Mouse (Mus musculus) hindbrain, embryonic 13.5 days (tissue): Measurements from ENCODE around the gene Atp6v1e2. TPM values are rescaled to one million over a fixed set of nuclear protein-coding genes. Genes with fewer than 3 reads are reported as not detected.
A peak's percentile ranks its signal among the peaks of the same experiment; 100 is the strongest.

Source experiments
- ATAC-seq: fragments of 200-750 bp; cut with Nextera tagmentation; 2 replicates; pipeline ENCODE4 v1.8.0; 2017; ENCODE audit warnings: moderate TSS enrichment; ENCODE audit not compliant: low FRiP score
- H3K27ac ChIP-seq: fragments of 300-500 bp; sonication (generic); 2 replicates; pipeline ENCODE4 v1.5.1; 2015; ENCODE audit warnings: inconsistent platforms, mild to moderate bottlenecking, moderate library complexity
- H3K27me3 ChIP-seq: fragments of 300-500 bp; sonication (generic); 2 replicates; pipeline ENCODE4 v1.6.1; 2015; ENCODE audit warnings: mild to moderate bottlenecking, inconsistent platforms
- H3K36me3 ChIP-seq: fragments of 300-500 bp; sonication (generic); 2 replicates; pipeline ENCODE4 v1.6.1; 2015; ENCODE audit warnings: mild to moderate bottlenecking, inconsistent platforms
- H3K4me1 ChIP-seq: fragments of 300-500 bp; sonication (generic); replicated peaks from 2 replicates; pipeline ENCODE4 v1.6.1; 2015; ENCODE audit warnings: inconsistent platforms
- H3K4me2 ChIP-seq: fragments of 300-500 bp; sonication (generic); 2 replicates; pipeline ENCODE4 v1.6.1; 2015; ENCODE audit warnings: inconsistent platforms, mild to moderate bottlenecking, moderate library complexity
- H3K4me3 ChIP-seq: fragments of 300-500 bp; sonication (generic); 2 replicates; pipeline ENCODE4 v1.5.1; 2015; ENCODE audit warnings: mild to moderate bottlenecking, inconsistent platforms
- H3K9ac ChIP-seq: fragments of 300-500 bp; sonication (generic); 2 replicates; pipeline ENCODE4 v1.6.1; 2015; ENCODE audit warnings: mild to moderate bottlenecking, inconsistent platforms
- H3K9me3 ChIP-seq: fragments of 300-500 bp; sonication (generic); 2 replicates; pipeline ENCODE4 v1.6.1; 2016; ENCODE audit warnings: inconsistent platforms
- WGBS: fragments of 180-500 bp; shearing (Covaris S2); methylation state at CpG from one replicate; pipeline ENCODE4 v1.1.7; 2015; 5-methylcytosine and 5-hydroxymethylcytosine counted together
- polyA plus RNA-seq: library from polyadenylated mRNA; unstranded; fragments of >200 nt; fragmentation: Nextera tagmentation; extraction: Ambion mirVana; gene quantifications from 2 replicates; pipeline ENCODE4 v1.2.1, GENCODE M21; 2015

Atp6v1e2 gene
- not detected in 2 replicates for polyA plus RNA-seq

DNA sequence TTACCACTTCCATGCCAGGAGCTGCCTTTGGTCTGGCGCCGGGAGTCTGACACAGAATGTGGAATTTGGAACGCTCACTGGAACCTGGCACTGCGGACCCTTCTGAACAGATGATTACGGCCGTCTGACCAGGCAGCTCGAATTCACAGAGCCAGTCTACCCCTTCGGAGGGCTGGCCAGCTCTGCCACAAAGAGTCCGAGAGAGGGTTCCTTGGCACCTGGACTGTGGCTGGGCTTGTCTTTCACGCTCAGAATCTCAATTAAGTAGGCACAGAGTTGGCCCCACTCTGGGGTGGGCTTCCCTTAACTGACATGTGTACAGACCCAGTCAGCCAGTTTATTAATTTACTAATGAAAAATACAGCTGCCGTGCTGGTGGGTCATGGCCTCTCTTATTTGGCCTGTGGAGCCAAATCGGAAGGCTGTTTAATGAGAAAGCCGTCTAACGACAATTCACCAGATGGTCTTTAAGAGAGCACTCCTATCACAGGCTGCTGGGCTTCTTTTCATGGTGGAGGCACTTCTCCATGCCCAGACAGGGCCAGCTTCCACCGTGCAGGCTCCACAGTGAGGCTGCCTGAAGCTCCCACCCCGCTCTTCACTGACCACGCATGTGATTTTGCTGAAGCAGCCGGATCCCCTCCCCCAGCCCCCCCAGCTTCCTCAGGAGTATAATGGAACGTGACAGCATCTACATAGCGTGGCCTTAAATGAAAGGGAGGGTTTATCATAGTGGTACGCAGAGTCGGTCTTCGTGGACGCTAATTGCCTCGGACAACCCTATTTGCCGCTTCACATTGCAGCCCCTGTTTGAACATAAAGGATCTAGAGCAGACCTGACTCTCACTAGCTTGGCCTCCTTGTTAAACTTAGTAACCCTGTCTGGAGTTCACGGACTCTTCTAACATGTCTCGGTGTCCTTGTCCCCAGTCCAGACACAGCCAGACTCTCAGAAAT, at the start of gene Atp6v1e2:
Gene Atp6v1e2 (minus strand): TSS at position 58 of the 957 bp plus-strand sequence.
- Histone ChIP-seq H3K4me3 (no peak within 1 kb of the TSS), H3K27me3 (peaks cover 3% of the 10 kb centered on the region; the same call in 1 of the 2 replicates), H3K9me3 (no peaks in the 10 kb centered on the region), H3K27ac (peak within 1 kb of the TSS; percentile 8; the same call in 1 of the 2 replicates), H3K9ac (no peak within 1 kb of the TSS), H3K36me3 (no peaks in the 10 kb centered on the region), H3K4me1 (peaks cover 10% of the 10 kb centered on the region), H3K4me2 (no peak within 1 kb of the TSS)
- ATAC-seq, result peak; percentile 65; the same call in 1 of the 2 replicates
- whole genome bisulfite sequencing, result 61% methylated on average over 28 of the region's 28 CpGs

DNA sequence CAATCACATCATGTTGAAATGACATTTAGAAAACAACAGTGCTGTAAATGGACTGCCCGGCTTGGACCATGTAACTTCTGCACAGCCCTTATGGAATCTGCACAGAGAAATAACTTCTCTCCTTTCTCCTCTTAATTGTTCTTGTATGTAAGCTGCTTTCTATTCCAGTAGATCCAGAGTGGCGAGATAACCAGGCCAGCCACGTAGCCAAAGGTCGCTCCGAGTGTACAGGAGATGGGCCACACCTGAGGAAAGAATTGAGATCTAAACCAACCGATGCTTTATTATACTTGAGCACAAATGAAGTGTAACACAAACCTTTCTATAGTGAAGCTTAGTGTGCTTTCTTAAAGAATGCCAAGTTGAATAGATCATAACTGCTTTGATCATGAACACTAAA, 49.6 kb upstream of the Atp6v1e2 start:
- no peak for ATAC-seq
- Histone ChIP-seq H3K4me1 (no peaks in the 10 kb centered on the region), H3K4me3 (no peak overlapping the region), H3K27me3 (no peaks in the 10 kb centered on the region), H3K36me3 (peaks cover 12% of the 10 kb centered on the region), H3K27ac (no peak overlapping the region), H3K9me3 (no peaks in the 10 kb centered on the region), H3K4me2 (no peak overlapping the region), H3K9ac (no peak overlapping the region)
- WGBS, result 95% methylated on average over 6 of the region's 6 CpGs

DNA sequence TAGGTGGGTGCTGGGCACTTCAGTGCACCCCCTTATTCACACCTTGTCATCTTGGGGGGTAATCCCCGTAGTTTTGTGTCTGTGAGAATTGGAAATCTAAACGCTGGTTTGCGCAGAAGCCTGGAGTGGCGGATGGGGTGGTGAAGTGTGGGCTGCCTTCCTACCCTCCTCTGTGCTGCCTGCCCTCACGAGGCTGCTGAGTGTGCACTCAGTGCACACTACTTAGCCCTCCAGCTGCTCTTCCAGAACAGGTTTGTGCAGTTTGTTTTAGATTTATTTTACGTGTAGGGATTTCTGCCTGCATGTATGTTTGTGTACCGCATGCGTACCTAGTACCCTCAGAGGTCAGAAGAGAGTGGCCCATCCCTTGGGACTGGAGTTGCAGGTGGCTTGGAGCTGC, 43.6 kb upstream of the Atp6v1e2 start:
- H3K4me1 ChIP-seq, result peaks cover 17% of the 10 kb centered on the region
- no peak overlapping the region for H3K4me3 ChIP-seq
- 92% methylated on average over 8 of the region's 8 CpGs for WGBS
- H3K9me3 ChIP-seq, result no peaks in the 10 kb centered on the region
- H3K36me3 ChIP-seq, result no peaks in the 10 kb centered on the region
- no peaks in the 10 kb centered on the region for H3K27me3 ChIP-seq
- H3K27ac ChIP-seq, result no peak overlapping the region
- no peak overlapping the region for H3K9ac ChIP-seq
- H3K4me2 ChIP-seq, result no peak overlapping the region
- no peak for ATAC-seq

DNA sequence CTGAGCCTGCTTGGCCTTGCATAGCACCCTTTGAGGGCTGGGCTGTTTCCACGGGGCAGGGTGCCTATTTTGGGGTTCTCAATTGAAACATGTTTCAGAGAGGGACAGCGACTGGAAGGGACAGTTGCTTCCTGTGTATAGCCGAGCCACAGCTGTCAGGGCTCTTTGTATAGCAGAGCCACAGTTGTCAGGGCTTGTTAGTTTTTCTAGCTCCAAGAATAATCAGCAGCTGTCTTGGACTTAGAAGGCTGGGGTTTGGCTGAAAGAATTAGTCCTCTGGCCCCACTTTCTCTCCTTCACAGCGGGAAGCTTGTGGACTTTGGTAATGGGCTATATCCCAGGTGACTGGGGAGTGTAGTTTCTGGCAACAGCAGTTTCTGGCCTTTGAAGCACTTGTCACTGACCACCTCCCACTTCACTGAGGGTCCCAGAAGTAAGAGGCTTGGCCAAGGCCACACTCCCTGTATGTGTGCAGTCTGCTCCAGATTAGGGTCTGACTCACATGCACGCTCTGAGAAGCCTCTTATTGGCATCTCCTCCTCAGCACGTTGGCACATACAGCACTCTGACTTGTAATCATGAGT, 41.0 kb upstream of the Atp6v1e2 start:
- no peak overlapping the region for H3K9ac ChIP-seq
- 0 out of 2 replicates have a peak overlapping the region, but pooled peaks have one; percentile 9 for H3K27ac ChIP-seq
- H3K4me2 ChIP-seq, result no peak overlapping the region
- ATAC-seq, result peak; percentile 24; the same call in 1 of the 2 replicates
- 63% methylated on average over 6 of the region's 6 CpGs for WGBS
- H3K4me1 ChIP-seq, result peaks cover 32% of the 10 kb centered on the region
- H3K27me3 ChIP-seq, result no peaks in the 10 kb centered on the region
- no peak overlapping the region for H3K4me3 ChIP-seq
- no peaks in the 10 kb centered on the region; the same call in 1 of the 2 replicates for H3K36me3 ChIP-seq
- H3K9me3 ChIP-seq, result no peaks in the 10 kb centered on the region

DNA sequence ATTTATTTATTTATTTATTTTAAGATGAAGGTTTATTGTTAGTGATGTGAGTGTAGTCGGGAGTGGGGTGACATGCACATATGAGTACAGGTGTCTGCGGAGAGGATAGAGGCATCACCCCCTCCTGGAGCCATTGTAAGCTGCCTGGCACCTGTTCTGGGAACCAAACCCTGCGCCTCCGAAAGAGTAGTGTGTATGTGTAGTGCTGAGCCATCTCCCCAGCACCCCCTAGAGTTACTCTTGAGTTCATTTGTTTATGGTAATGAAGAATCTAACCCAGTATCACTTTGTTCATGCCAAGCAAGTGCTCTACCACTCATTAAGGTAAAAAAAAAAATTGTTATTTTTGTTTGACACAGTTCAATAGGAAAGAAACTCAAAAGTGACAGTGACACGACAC, 40.5 kb upstream of the Atp6v1e2 start:
- 88% methylated on average over 5 of the region's 5 CpGs for WGBS
- Histone ChIP-seq H3K36me3 (no peaks in the 10 kb centered on the region; the same call in 1 of the 2 replicates), H3K4me2 (no peak overlapping the region), H3K9ac (no peak overlapping the region), H3K27me3 (no peaks in the 10 kb centered on the region), H3K27ac (no peak overlapping the region), H3K9me3 (no peaks in the 10 kb centered on the region), H3K4me3 (no peak overlapping the region), H3K4me1 (peaks cover 32% of the 10 kb centered on the region)
- no peak; the same call in 1 of the 2 replicates for ATAC-seq

DNA sequence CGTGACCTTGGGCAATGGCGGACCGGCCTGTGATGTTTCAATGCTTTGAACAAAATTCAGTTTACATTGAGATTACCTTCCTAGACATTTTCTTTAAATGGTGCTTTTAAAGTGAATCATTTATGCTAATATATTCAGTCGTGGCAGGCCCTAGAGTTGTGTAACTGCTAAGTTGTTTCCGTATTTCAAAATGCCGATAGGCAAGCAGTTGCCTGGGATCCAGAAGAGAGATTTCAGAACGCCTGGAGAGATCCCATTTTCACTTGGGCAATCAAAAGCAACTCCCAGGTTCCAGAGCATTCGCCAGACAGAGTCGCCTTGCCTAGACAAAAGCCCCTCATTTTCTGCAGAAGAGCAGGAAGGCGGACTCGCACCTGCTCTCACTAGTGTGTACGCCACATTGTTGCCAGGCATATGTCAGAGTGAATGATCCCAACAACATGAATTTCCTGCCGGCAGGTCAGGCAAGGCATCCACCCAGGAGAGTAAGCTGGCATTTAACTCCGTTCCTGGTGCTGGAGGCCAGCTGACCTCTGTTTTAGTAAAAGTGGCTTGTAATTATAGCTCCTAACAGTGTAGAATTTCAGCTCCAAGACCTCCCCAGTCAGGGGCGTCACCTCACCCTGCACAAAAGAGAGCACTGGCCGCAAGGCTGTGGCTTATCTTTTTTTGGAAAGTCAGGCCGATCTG, 38.9 kb upstream of the Atp6v1e2 start:
- H3K4me1 ChIP-seq, result peaks cover 32% of the 10 kb centered on the region
- H3K4me2 ChIP-seq, result 0 out of 2 replicates have a peak overlapping the region, but pooled peaks have one; percentile 6
- 45% methylated on average over 17 of the region's 17 CpGs for WGBS
- H3K9me3 ChIP-seq, result no peaks in the 10 kb centered on the region
- ATAC-seq, result no peak
- H3K36me3 ChIP-seq, result no peaks in the 10 kb centered on the region; the same call in 1 of the 2 replicates
- H3K4me3 ChIP-seq, result no peak overlapping the region
- no peaks in the 10 kb centered on the region for H3K27me3 ChIP-seq
- H3K27ac ChIP-seq, result peak overlapping the region; percentile 60
- H3K9ac ChIP-seq, result 0 out of 2 replicates have a peak overlapping the region, but pooled peaks have one; percentile 13

DNA sequence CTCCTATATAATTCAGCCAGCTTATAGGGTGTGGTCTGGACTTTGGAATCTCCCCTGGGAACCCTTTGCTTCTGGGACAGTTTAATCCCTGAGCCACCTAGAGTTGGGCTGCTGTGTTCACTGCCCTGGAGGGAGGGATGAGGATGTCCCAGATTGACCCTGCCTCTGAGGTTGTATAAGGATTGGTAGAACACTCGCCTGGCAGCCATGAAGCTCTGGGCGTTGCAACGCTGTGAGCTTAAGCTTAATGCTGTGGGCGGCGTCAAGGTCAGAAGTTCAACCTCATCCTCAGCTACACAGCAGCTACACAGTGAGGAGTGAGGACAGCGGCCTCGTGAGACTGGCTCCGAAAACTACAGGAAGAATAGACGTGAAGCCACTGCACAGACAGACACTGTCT, 34.8 kb upstream of the Atp6v1e2 start:
- Histone ChIP-seq H3K4me2 (no peak overlapping the region), H3K4me1 (peaks cover 25% of the 10 kb centered on the region), H3K36me3 (no peaks in the 10 kb centered on the region; the same call in 1 of the 2 replicates), H3K27me3 (no peaks in the 10 kb centered on the region), H3K4me3 (no peak overlapping the region), H3K27ac (no peak overlapping the region), H3K9me3 (no peaks in the 10 kb centered on the region), H3K9ac (no peak overlapping the region)
- 73% methylated on average over 9 of the region's 9 CpGs for WGBS
- ATAC-seq, result no peak

DNA sequence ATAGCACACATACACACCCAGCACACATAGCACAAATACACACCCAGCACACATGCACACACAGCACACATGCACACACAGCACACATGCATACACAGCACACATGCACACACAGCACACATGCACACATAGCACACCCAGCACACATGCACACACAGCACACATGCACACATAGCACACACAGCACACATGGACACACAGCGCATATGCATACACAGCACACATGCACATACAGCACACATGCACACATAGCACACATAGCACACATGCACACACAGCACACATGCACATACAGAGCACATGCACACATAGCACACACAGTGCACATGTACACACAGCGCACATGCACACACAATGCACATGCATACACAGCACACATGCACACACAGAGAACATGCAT, 34.0 kb upstream of the Atp6v1e2 start:
- H3K4me3 ChIP-seq, result no peak overlapping the region
- H3K27me3 ChIP-seq, result no peaks in the 10 kb centered on the region
- H3K4me1 ChIP-seq, result peaks cover 19% of the 10 kb centered on the region
- no peaks in the 10 kb centered on the region; the same call in 1 of the 2 replicates for H3K36me3 ChIP-seq
- 97% methylated on average over 2 of the region's 2 CpGs for WGBS
- H3K27ac ChIP-seq, result no peak overlapping the region
- H3K4me2 ChIP-seq, result no peak overlapping the region
- no peak overlapping the region for H3K9ac ChIP-seq
- no peaks in the 10 kb centered on the region for H3K9me3 ChIP-seq
- no peak for ATAC-seq

DNA sequence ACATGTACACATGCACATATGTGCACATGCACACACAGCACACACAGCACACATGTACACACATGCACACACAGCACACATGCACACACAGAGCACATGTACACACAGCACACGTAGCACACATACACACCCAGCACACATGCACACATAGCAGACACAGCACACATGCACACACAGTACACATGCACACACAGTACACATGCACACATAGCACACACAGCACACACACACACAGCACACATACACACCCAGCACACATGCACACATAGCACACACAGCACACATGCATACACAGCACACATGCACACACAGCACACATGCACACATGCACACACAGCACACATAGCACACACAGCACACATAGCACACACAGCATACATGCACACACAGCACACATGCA, 33.5 kb upstream of the Atp6v1e2 start:
- 97% methylated on average over 1 of the region's 1 CpGs for WGBS
- Histone ChIP-seq H3K27ac (no peak overlapping the region), H3K9ac (no peak overlapping the region), H3K27me3 (no peaks in the 10 kb centered on the region), H3K4me3 (no peak overlapping the region), H3K36me3 (no peaks in the 10 kb centered on the region; the same call in 1 of the 2 replicates), H3K4me2 (no peak overlapping the region), H3K9me3 (no peaks in the 10 kb centered on the region), H3K4me1 (peaks cover 14% of the 10 kb centered on the region)
- no peak for ATAC-seq

DNA sequence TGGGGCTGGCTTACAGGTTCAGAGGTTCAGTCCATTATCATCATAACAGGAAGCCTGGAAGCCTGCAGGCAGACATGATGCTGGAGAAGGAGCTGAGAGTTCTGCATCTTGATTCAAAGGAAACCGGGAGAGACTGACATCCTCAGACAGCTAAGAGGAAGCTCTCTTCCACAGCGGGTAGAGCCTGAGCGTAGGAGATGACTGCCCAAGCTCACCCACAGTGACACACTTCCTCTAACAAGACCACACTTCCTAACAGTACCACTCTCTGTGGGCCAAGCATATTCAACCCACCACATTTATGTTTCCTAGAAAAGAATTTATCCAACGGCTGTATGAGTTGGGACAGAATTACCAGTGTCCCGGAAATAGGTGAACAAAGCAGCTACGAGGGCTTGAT, 30.8 kb upstream of the Atp6v1e2 start:
- no peak overlapping the region for H3K9ac ChIP-seq
- H3K9me3 ChIP-seq, result no peaks in the 10 kb centered on the region
- no peak overlapping the region for H3K27ac ChIP-seq
- peaks cover 5% of the 10 kb centered on the region; the same call in 1 of the 2 replicates for H3K36me3 ChIP-seq
- no peak overlapping the region for H3K4me3 ChIP-seq
- H3K27me3 ChIP-seq, result no peaks in the 10 kb centered on the region
- WGBS, result 87% methylated on average over 6 of the region's 6 CpGs
- no peak for ATAC-seq
- no peak overlapping the region for H3K4me2 ChIP-seq
- no peaks in the 10 kb centered on the region for H3K4me1 ChIP-seq

DNA sequence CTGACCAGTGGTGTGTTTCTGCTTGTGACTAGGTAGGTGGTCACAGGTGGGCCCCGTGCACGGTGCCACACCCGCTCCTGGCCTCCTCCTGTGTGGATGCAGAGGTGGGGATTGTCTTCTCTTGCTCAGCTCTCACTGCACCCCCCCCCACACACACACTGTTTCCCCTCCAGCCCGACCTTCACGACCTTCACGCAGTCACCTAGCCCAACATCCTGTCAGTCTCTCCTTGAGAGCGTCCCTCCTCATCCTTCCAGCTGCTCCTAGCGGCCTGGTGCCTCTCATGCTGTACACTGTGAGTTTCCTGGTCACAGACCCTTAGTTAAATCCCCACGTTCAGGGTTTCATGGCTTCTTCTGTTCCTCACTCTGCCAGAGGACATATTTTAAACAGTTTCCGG, 28.7 kb upstream of the Atp6v1e2 start:
- WGBS, result 86% methylated on average over 10 of the region's 10 CpGs

DNA sequence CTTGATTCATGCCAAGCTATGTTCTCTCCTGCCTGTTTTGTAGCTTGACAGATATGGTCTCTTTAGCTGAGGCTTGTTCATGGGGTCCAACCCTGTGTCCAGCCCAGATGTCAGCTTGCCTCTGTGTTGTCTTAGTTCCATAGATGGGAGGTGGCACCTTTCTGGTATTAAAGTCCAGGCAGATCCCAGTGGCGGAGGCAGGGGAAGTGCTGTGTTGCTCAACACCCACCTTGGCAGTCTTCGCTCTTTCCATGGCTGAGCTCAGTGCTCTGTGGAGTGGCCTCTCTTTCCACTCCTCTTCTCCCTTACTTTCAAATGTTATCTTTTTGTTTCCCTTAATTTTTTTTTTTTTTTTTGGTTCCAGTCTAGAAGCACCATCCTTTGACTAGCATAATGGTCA, 25.4 kb upstream of the Atp6v1e2 start:
- H3K4me3 ChIP-seq, result no peak overlapping the region
- 94% methylated on average over 2 of the region's 2 CpGs for WGBS
- H3K9ac ChIP-seq, result no peak overlapping the region
- no peak for ATAC-seq
- no peak overlapping the region for H3K27ac ChIP-seq
- no peaks in the 10 kb centered on the region for H3K9me3 ChIP-seq
- peaks cover 17% of the 10 kb centered on the region; the same call in 1 of the 2 replicates for H3K36me3 ChIP-seq
- no peak overlapping the region for H3K4me2 ChIP-seq
- no peaks in the 10 kb centered on the region for H3K27me3 ChIP-seq
- peaks cover 19% of the 10 kb centered on the region; the same call in 1 of the 2 replicates for H3K4me1 ChIP-seq

More for the DNA sequence above, 28.7 kb upstream of the Atp6v1e2 start:
- H3K27me3 ChIP-seq, result no peaks in the 10 kb centered on the region
- no peak overlapping the region for H3K9ac ChIP-seq
- ATAC-seq, result no peak
- H3K4me2 ChIP-seq, result no peak overlapping the region
- no peak overlapping the region for H3K4me3 ChIP-seq
- no peak overlapping the region for H3K27ac ChIP-seq
- H3K36me3 ChIP-seq, result peaks cover 12% of the 10 kb centered on the region; the same call in 1 of the 2 replicates
- no peaks in the 10 kb centered on the region for H3K4me1 ChIP-seq
- no peaks in the 10 kb centered on the region for H3K9me3 ChIP-seq
